Mouse (Mus musculus): ENCODE measurements around the gene 4931406P16Rik. TPM values are rescaled to one million over a fixed set of nuclear protein-coding genes. Genes with fewer than 3 reads are reported as not detected.
A peak's percentile ranks its signal among the peaks of the same experiment; 100 is the strongest.
"Not testable (repeated sequence)": the region's sequence is repeated elsewhere in the genome, so short reads cannot be mapped to it uniquely, and the experiment has no call there.

Gene 4931406P16Rik
- total and polyA plus RNA-seq, 3 experiments = 23.5 to 45.7 (median 25.5) TPM

GRCm38 (mm10) chr7:34213281-34213680 is 100.1 kb downstream of the 4931406P16Rik start:
- TF ChIP-seq GATA2 (IDR thresholded peaks at IDR 0.05; ENCODE audit: borderline replicate concordance, low read depth, low read length) (no peak), POLR2AphosphoS5 (IDR thresholded peaks at IDR 0.05; ENCODE audit: insufficient replicate concordance, low read depth, low read length) (no peak), TAL1 (conservative IDR thresholded peaks at IDR 0.05; ENCODE audit: low read depth, low read length) (no peak), GATA1 (IDR thresholded peaks at IDR 0.05; ENCODE audit: borderline replicate concordance, low read length) (no peak)
- Histone ChIP-seq H3K27me3 (ENCODE audit: insufficient read depth, low read length) (no peaks in the 10 kb centered on the region), H3K4me1 (ENCODE audit: insufficient read depth, low read depth, low read length) (peaks cover 54% of the 10 kb centered on the region), H3K36me3 (replicated peaks) (peaks cover 100% of the 10 kb centered on the region), H3K4me3 (ENCODE audit: low read depth, low read length) (no peak overlapping the region), H3K9me3 (replicated peaks) (no peaks in the 10 kb centered on the region)
- DNase-seq (ENCODE audit: low spot score) (no peak), ATAC-seq (ENCODE audit: extremely low read depth, insufficient number of reproducible peaks, low FRiP score, poor library complexity, severe bottlenecking) (no peak)

- Histone ChIP-seq H3K4me3 (ENCODE audit: low read depth, low read length) (no peak overlapping the region), H3K27me3 (ENCODE audit: insufficient read depth, low read length) (no peaks in the 10 kb centered on the region), H3K9me3 (replicated peaks) (no peaks in the 10 kb centered on the region), H3K36me3 (replicated peaks) (peaks cover 100% of the 10 kb centered on the region), H3K4me1 (ENCODE audit: insufficient read depth, low read depth, low read length) (peaks cover 51% of the 10 kb centered on the region)
- TF ChIP-seq GATA1 (IDR thresholded peaks at IDR 0.05; ENCODE audit: borderline replicate concordance, low read length) (no peak), POLR2AphosphoS5 (IDR thresholded peaks at IDR 0.05; ENCODE audit: insufficient replicate concordance, low read depth, low read length) (no peak), GATA2 (IDR thresholded peaks at IDR 0.05; ENCODE audit: borderline replicate concordance, low read depth, low read length) (no peak), TAL1 (conservative IDR thresholded peaks at IDR 0.05; ENCODE audit: low read depth, low read length) (no peak), CTCF (IDR thresholded peaks at IDR 0.05; ENCODE audit: low read depth, low read length) (0 out of 2 replicates have a peak, but pooled peaks have one; percentile 9)
- DNase-seq (ENCODE audit: low spot score) (no peak), ATAC-seq (ENCODE audit: extremely low read depth, insufficient number of reproducible peaks, low FRiP score, poor library complexity, severe bottlenecking) (no peak; the same call in 1 of the 2 replicates)
Observed at GRCm38 (mm10) chr7:34208027-34208745, 105.2 kb downstream of the 4931406P16Rik start.

- peaks cover 98% of the 10 kb centered on the region for H3K36me3 ChIP-seq (replicated peaks)
- H3K4me1 ChIP-seq (ENCODE audit: insufficient read depth, low read depth, low read length) = peaks cover 55% of the 10 kb centered on the region
- no peak for DNase-seq (ENCODE audit: low spot score)
- H3K4me3 ChIP-seq (ENCODE audit: low read depth, low read length) = no peak overlapping the region
- TF ChIP-seq CTCF (IDR thresholded peaks at IDR 0.05; ENCODE audit: low read depth, low read length) (no peak), GATA1 (IDR thresholded peaks at IDR 0.05; ENCODE audit: borderline replicate concordance, low read length) (no peak), TAL1 (conservative IDR thresholded peaks at IDR 0.05; ENCODE audit: low read depth, low read length) (no peak), GATA2 (IDR thresholded peaks at IDR 0.05; ENCODE audit: borderline replicate concordance, low read depth, low read length) (no peak)
- ATAC-seq (ENCODE audit: extremely low read depth, insufficient number of reproducible peaks, low FRiP score, poor library complexity, severe bottlenecking) = no peak
- no peaks in the 10 kb centered on the region for H3K9me3 ChIP-seq (replicated peaks)
- H3K27me3 ChIP-seq (ENCODE audit: insufficient read depth, low read length) = no peaks in the 10 kb centered on the region
Observed at GRCm38 (mm10) chr7:34206331-34206730, 107.0 kb downstream of the 4931406P16Rik start.

- not testable (repeated sequence) for H3K4me3 ChIP-seq (ENCODE audit: low read depth, low read length); H3K27me3 ChIP-seq (ENCODE audit: insufficient read depth, low read length); ATAC-seq (ENCODE audit: extremely low read depth, insufficient number of reproducible peaks, low FRiP score, poor library complexity, severe bottlenecking); H3K9me3 ChIP-seq (replicated peaks); DNase-seq (ENCODE audit: low spot score)
- Histone ChIP-seq H3K36me3 (replicated peaks) (peaks cover 70% of the 10 kb centered on the region), H3K4me1 (ENCODE audit: insufficient read depth, low read depth, low read length) (peaks cover 49% of the 10 kb centered on the region)
Observed at GRCm38 (mm10) chr7:34202147-34202546, 111.2 kb downstream of the 4931406P16Rik start.

- Histone ChIP-seq H3K27me3 (ENCODE audit: insufficient read depth, low read length) (no peaks in the 10 kb centered on the region), H3K36me3 (replicated peaks) (peaks cover 57% of the 10 kb centered on the region), H3K4me3 (ENCODE audit: low read depth, low read length) (no peak overlapping the region), H3K4me1 (ENCODE audit: insufficient read depth, low read depth, low read length) (peaks cover 46% of the 10 kb centered on the region), H3K9me3 (replicated peaks) (no peaks in the 10 kb centered on the region)
- ATAC-seq (ENCODE audit: extremely low read depth, insufficient number of reproducible peaks, low FRiP score, poor library complexity, severe bottlenecking) (no peak), DNase-seq (ENCODE audit: low spot score) (no peak)
- TF ChIP-seq CTCF (IDR thresholded peaks at IDR 0.05; ENCODE audit: low read depth, low read length) = no peak
- no peak for TF ChIP-seq GATA2 (IDR thresholded peaks at IDR 0.05; ENCODE audit: borderline replicate concordance, low read depth, low read length)
- TF ChIP-seq POLR2AphosphoS5 (IDR thresholded peaks at IDR 0.05; ENCODE audit: insufficient replicate concordance, low read depth, low read length) = no peak
- no peak for TF ChIP-seq TAL1 (conservative IDR thresholded peaks at IDR 0.05; ENCODE audit: low read depth, low read length)
- TF ChIP-seq GATA1 (IDR thresholded peaks at IDR 0.05; ENCODE audit: borderline replicate concordance, low read length) = no peak
Observed at GRCm38 (mm10) chr7:34200829-34201228, 112.5 kb downstream of the 4931406P16Rik start.

GRCm38 (mm10) chr7:34198346-34198745 is 115.0 kb downstream of the 4931406P16Rik start:
- H3K27me3 ChIP-seq (ENCODE audit: insufficient read depth, low read length) = no peaks in the 10 kb centered on the region
- H3K36me3 ChIP-seq (replicated peaks) = peaks cover 53% of the 10 kb centered on the region
- ATAC-seq (ENCODE audit: extremely low read depth, insufficient number of reproducible peaks, low FRiP score, poor library complexity, severe bottlenecking) = no peak
- no peak overlapping the region for H3K4me3 ChIP-seq (ENCODE audit: low read depth, low read length)
- TF ChIP-seq GATA1 (IDR thresholded peaks at IDR 0.05; ENCODE audit: borderline replicate concordance, low read length) (no peak), CTCF (IDR thresholded peaks at IDR 0.05; ENCODE audit: low read depth, low read length) (peak; percentile 58), GATA2 (IDR thresholded peaks at IDR 0.05; ENCODE audit: borderline replicate concordance, low read depth, low read length) (no peak), TAL1 (conservative IDR thresholded peaks at IDR 0.05; ENCODE audit: low read depth, low read length) (no peak)
- no peaks in the 10 kb centered on the region for H3K9me3 ChIP-seq (replicated peaks)
- H3K4me1 ChIP-seq (ENCODE audit: insufficient read depth, low read depth, low read length) = peaks cover 42% of the 10 kb centered on the region
- DNase-seq (ENCODE audit: low spot score) = no peak
